Mouse (Mus musculus): ENCODE results near the gene Kndc1.

The Kndc1 gene

GRCm38 (mm10) chr7:139905261-139905660 is 10.8 kb downstream of the Kndc1 start:
- DNase-seq (ENCODE audit: low spot score): no peak

- DNase-seq (ENCODE audit: low spot score): no peak
These were observed 11.2 kb downstream of the Kndc1 start for GRCm38 (mm10) chr7:139905661-139906060.

GRCm38 (mm10) chr7:139908176-139908575 is 13.7 kb downstream of the Kndc1 start:
- DNase-seq (ENCODE audit: low spot score): no peak

- DNase-seq (ENCODE audit: low spot score): no peak
These were observed 15.0 kb downstream of the Kndc1 start for GRCm38 (mm10) chr7:139909469-139909868.

GRCm38 (mm10) chr7:139910204-139910835 is 15.8 kb downstream of the Kndc1 start:
- no peak for DNase-seq (ENCODE audit: low spot score)

- no peak for DNase-seq (ENCODE audit: low spot score)
These were observed 19.9 kb downstream of the Kndc1 start for GRCm38 (mm10) chr7:139914141-139915047.

GRCm38 (mm10) chr7:139915646-139916257 is 21.3 kb downstream of the Kndc1 start:
- no peak for DNase-seq (ENCODE audit: low spot score)

- no peak for DNase-seq (ENCODE audit: low spot score)
These were observed 21.8 kb downstream of the Kndc1 start for GRCm38 (mm10) chr7:139916345-139916744.

- DNase-seq (ENCODE audit: low spot score): no peak
These were observed 23.8 kb downstream of the Kndc1 start for GRCm38 (mm10) chr7:139918262-139918661.

GRCm38 (mm10) chr7:139930732-139931131 is 36.2 kb downstream of the Kndc1 start:
- no peak for DNase-seq (ENCODE audit: low spot score)

GRCm38 (mm10) chr7:139936705-139937104 is 42.2 kb downstream of the Kndc1 start:
- DNase-seq (ENCODE audit: low spot score): no peak

- no peak for DNase-seq (ENCODE audit: low spot score)
These were observed 42.6 kb downstream of the Kndc1 start for GRCm38 (mm10) chr7:139937138-139937537.

GRCm38 (mm10) chr7:139937810-139938209 is 43.3 kb downstream of the Kndc1 start:
- no peak for DNase-seq (ENCODE audit: low spot score)

GRCm38 (mm10) chr7:139940476-139941209 is 46.1 kb downstream of the Kndc1 start:
- DNase-seq (ENCODE audit: low spot score): no peak

GRCm38 (mm10) chr7:139943674-139944281 is 49.3 kb downstream of the Kndc1 start, which contains the start of gene Utf1:
TSS of gene Utf1 (plus strand) at chr7:139943789.
- DNase-seq (ENCODE audit: low spot score): no peak

GRCm38 (mm10) chr7:139944291-139945240 is 50.1 kb downstream of the Kndc1 start:
- DNase-seq (ENCODE audit: low spot score): no peak

GRCm38 (mm10) chr7:139945516-139945915 is 51.0 kb downstream of the Kndc1 start:
- no peak for DNase-seq (ENCODE audit: low spot score)

GRCm38 (mm10) chr7:139946032-139946431 is 51.5 kb downstream of the Kndc1 start:
- no peak for DNase-seq (ENCODE audit: low spot score)

- no peak for DNase-seq (ENCODE audit: low spot score)
These were observed 55.4 kb downstream of the Kndc1 start for GRCm38 (mm10) chr7:139949893-139950282.

- DNase-seq (ENCODE audit: low spot score): no peak
These were observed 55.9 kb downstream of the Kndc1 start for GRCm38 (mm10) chr7:139950283-139950971.

All from urinary bladder, postnatal 10 days (tissue).